Mouse (Mus musculus) naive thymus-derived CD4-positive, alpha-beta T cell, adult 2 months (primary cell): Measurements from ENCODE around the gene 1810043G02Rik.
"Not testable (repeated sequence)": the region's sequence is repeated elsewhere in the genome, so short reads cannot be mapped to it uniquely, and the experiment has no call there.

Experiments used
- DNase-seq: peaks from one replicate; pipeline ENCODE4 v3.0.0-alpha.2; 2011; ENCODE audit warnings: low read depth

Gene 1810043G02Rik

GRCm38 (mm10) chr10:78005791-78006438, 27.6 kb downstream of the 1810043G02Rik start:
- DNase-seq: no peak

DNA sequence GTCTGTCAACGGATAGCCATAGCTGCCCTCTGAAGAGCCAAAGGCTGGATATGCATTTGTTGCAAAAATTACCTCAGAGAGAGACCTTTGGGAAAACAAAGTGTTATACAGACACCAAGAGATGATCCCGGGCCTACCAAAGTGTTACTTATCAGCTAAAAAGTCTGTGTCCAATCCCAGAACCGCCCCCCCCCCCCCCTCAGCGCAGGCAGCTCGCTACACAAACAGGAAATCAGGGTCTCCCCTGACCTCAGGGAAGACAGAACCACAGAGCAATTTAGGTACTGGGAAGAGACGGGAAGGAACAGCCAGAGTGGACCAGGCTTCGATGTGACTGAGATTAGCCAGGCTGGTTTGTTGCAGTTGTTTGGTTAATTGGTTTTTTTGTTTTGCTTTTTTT, 28.9 kb downstream of the 1810043G02Rik start:
- no peak for DNase-seq

- DNase-seq: no peak
Measured at GRCm38 (mm10) chr10:78008169-78008568, 29.8 kb downstream of the 1810043G02Rik start.

GRCm38 (mm10) chr10:78009184-78009944, 31.0 kb downstream of the 1810043G02Rik start:
- DNase-seq: peak; percentile 97

- no peak for DNase-seq
Measured at GRCm38 (mm10) chr10:78009945-78010293, 31.6 kb downstream of the 1810043G02Rik start, which contains the start of gene Pfkl. TSS of gene Pfkl (minus strand) at chr10:78010083.

DNA sequence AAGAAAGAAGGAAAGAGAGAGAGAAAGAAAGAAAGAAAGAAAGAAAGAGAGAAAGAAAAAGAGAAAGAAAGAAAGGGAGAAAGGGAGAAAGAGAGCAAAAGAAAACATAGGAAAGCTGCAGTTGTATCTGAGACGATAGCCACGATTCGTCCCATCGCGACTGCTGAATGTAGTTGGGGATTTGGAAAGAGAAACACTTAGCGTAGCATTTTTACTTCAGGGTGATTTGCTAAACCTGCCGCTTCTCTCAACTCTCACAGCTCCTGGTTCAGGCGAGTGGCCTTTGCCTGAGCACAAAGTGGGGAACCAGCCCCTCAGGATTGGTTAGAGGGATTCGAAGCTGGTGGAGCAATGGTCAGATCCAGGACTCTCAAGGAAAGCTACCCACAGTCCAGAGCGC, 32.0 kb downstream of the 1810043G02Rik start:
- DNase-seq: peak; percentile 37

DNA sequence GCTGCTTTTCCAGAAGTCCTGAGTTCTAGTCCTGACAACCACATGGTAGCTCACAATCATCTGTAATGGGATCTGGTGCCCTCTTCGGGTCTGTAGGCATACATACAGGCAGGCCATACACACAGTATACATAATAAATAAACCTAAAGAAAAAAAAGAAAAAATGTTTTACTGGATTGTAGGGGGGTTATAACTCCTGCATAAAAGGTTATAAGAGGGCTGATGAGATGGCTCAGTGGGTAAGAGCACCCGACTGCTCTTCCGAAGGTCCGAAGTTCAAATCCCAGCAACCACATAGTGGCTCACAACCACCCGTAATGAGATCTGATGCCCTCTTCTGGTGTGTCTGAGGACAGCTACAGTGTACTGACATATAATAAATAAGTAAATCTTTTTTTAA, 32.8 kb downstream of the 1810043G02Rik start:
- not testable (repeated sequence) for DNase-seq

DNA sequence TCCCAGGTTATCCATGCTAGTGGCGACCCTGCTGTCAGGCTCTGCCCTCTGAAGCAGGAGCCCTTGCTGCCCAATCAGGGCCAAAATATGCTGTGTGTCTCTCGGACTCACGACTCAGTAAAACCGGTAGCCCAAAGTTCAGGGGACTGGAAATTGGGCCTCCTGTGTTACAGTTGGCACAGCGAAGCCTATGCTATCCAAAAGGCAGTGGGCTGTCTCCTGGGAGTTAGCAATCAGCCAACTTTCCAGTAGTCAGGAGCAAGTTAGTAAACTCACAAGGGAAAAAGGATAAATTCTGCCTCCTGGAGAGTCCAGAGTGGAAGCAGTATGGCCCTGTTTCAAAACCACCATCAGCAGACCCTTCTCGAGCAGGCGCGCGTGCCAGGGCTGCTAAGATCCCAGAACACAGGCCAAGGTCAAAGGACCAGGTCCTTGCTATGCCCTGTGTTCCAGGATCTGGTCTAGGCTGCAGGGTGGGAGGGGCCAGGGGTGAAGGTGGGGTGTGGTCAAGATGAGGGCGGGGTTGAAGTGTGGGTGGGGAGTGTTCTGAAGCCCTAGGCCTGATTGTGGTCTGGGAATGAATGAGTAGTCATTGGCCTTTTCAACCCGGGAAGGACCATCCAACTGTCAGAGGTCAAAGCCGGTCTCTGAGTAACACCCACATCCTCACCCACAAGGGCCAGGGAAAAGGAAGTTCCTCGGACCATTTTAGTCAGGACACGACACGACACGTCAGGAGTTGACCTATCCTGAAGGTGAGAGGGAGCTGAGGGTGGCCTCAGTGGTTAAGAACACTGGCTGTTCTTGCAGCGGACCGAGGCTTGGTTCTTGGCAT, 34.6 kb downstream of the 1810043G02Rik start:
- DNase-seq: no peak

- no peak for DNase-seq
Measured at GRCm38 (mm10) chr10:78015489-78015888, 37.2 kb downstream of the 1810043G02Rik start.

DNA sequence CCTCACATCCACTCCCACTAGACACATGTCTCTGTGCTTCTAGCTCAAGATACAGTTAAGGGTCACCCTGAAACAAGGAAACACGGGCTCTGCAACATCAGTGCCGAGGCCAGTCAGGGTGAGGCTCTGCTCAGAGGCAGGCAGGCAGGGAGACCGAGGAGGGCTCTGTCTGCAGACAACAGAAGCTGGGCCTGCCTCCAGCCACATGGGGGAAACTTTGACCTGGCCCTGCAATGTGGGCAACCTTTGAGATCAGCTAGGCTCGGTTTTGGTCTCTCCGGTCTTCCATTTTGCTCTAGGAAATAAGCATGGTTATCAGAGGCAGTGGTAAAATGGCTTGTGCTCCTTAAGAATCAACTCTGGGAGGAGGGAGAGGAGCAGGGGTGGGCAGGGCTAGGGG, 38.0 kb downstream of the 1810043G02Rik start:
- DNase-seq: no peak

- DNase-seq: peak; percentile 92
Measured at GRCm38 (mm10) chr10:78018797-78019203, 40.5 kb downstream of the 1810043G02Rik start.

GRCm38 (mm10) chr10:78019291-78019690, 41.0 kb downstream of the 1810043G02Rik start:
- no peak for DNase-seq

DNA sequence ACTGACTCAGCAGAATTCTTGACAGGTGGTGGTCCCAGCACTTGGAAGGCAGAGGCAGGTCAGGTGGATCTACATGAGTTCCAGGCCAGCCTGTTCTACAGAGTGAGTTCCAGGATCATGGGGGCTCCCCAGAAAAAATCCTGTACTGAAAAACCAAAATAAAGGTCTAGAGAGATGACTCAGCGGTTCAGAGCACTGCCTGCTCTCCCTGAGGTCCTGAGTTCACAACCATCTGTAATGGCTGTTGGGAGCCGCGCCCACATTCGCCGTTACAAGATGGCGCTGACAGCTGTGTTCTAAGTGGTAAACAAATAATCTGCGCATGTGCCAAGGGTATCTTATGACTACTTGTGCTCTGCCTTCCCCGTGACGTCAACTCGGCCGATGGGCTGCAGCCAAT, 41.7 kb downstream of the 1810043G02Rik start:
- not testable (repeated sequence) for DNase-seq

- DNase-seq: not testable (repeated sequence)
Measured at GRCm38 (mm10) chr10:78025453-78025852, 47.1 kb downstream of the 1810043G02Rik start.

DNA sequence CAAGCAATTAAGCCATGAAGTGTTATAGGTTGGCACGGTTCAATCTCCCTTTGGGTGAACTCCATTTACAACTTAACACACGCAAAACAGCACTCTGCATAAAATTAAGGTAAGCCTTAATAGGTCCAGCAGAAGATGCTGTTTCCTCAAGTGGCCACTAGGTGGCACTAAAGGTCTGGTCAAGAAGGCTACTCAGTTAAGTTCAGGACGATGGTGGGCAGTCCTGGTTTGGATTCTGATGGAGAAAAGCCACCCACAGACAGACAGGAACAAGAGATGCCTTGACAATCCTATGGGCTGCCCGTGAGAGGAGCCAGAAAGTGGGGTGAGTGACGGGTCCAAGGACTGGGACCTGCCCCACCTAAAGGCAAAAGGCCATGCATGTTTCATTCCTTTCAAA, 49.8 kb downstream of the 1810043G02Rik start:
- DNase-seq: peak; percentile 88

DNA sequence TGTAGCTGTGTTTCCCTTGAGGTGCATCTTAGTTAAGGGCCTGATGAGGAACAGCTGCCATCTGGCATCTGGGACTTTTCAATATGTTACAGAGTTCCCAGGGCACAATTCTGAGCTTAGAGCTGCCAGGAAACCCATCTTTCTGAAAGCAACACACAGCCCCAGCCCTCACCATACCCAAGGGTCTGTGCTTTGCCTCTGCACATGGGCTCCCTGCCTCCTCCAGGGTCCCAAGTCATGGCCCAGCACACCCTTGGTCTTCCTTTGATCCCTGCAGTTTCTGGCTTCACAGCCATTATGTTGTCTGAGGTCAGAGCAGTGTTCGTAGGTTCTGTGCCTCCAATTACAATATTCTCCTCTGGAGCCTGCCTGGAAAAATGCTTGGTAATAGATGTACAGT, 50.8 kb downstream of the 1810043G02Rik start:
- DNase-seq: no peak

GRCm38 (mm10) chr10:78031987-78032386, 53.7 kb downstream of the 1810043G02Rik start:
- DNase-seq: no peak
